Mouse (Mus musculus): Measurements from ENCODE around the gene Entpd5.

- TF ChIP-seq CHD2 (IDR thresholded peaks at IDR 0.05; ENCODE audit: low read depth, low read length) (no peak), ZC3H11A (IDR thresholded peaks at IDR 0.05; ENCODE audit: borderline replicate concordance, low read depth, low read length) (no peak), ZNF384 (IDR thresholded peaks at IDR 0.05; ENCODE audit: low read depth, low read length) (no peak), MAFK (IDR thresholded peaks at IDR 0.05; ENCODE audit: insufficient read depth, low read depth, low read length) (no peak)
Measured at GRCm38 (mm10) chr12:84396947-84397679, 11.7 kb downstream of the Entpd5 start.

Measured in ES-E14 (cell line).